In genomic region chr8:11450184-11451113, GRCm38 (mm10) we compare ENCODE assay signal across 8 mouse cellular contexts. TPM values are rescaled to one million over a fixed set of nuclear protein-coding genes. Genes with fewer than 3 reads are reported as not detected.
DNase-seq lines count a peak whose midpoint lies in the region; TF ChIP-seq lines count a peak whose summit lies in the region.

No protein-coding gene starts in this region.

- peak; percentile 38 for DNase-seq in adrenal gland, adult 2 months
- DNase-seq in adrenal gland, adult 8-10 months: no peak
- no peak for DNase-seq in spleen, adult 2 months (ENCODE audit: low read depth in 1 of 2, low spot score in 2 of 2)
- DNase-seq in spleen, adult 12 weeks (ENCODE audit: low spot score): no peak
- peak in 1 of 2 experiments; percentile 36 for DNase-seq in heart, adult 2 months
- DNase-seq in kidney, adult 2 months: peak; percentile 77
- peak; percentile 74 for DNase-seq in lung, postnatal 10 days
- no peak for DNase-seq in cerebellum, adult 8-10 months

- H3K4me3 ChIP-seq in spleen, adult 2 months (ENCODE audit: extremely low read depth, insufficient read depth, insufficient read length): no peak overlapping the region
- H3K4me3 ChIP-seq in heart, adult 2 months: no peak overlapping the region
- no peak overlapping the region for H3K4me3 ChIP-seq in kidney, adult 2 months (ENCODE audit: insufficient read depth, low read depth, low read length)

- WGBS in spleen, adult 2 months: 48% methylated on average over 8 of the region's 8 CpGs
- WGBS in heart, adult 2 months: 5% methylated on average over 8 of the region's 8 CpGs
- 12% methylated on average over 8 of the region's 8 CpGs for WGBS in kidney, adult 2 months

- TF ChIP-seq CTCF in spleen, adult 2 months (IDR thresholded peaks at IDR 0.05; ENCODE audit: extremely low read depth, insufficient read depth, insufficient read length, insufficient replicate concordance): peak; percentile 37; the same call in 1 of the 2 replicates
- TF ChIP-seq CTCF in heart, adult 2 months (IDR thresholded peaks at IDR 0.05): peak; percentile 81
- peak; percentile 83 for TF ChIP-seq CTCF in kidney, adult 2 months (conservative IDR thresholded peaks at IDR 0.05; ENCODE audit: insufficient read depth, insufficient read length, low read depth, low read length)

- TF ChIP-seq EP300 in heart, adult 2 months (IDR thresholded peaks at IDR 0.05; ENCODE audit: insufficient read depth, low read depth, low read length): 0 out of 2 replicates have a peak, but pooled peaks have one; percentile 73

- H3K36me3 ChIP-seq in spleen, adult 2 months (ENCODE audit: control insufficient read depth, insufficient read depth, low read length): no peaks in the 10 kb centered on the region
- H3K36me3 ChIP-seq in heart, adult 2 months (ENCODE audit: control insufficient read depth, insufficient read depth, low read length): no peaks in the 10 kb centered on the region; the same call in 1 of the 2 replicates
- no peaks in the 10 kb centered on the region; the same call in none of the 2 replicates for H3K36me3 ChIP-seq in kidney, adult 2 months (ENCODE audit: control insufficient read depth, insufficient read depth, low read length)

- no peak overlapping the region for H3K27ac ChIP-seq in spleen, adult 2 months (ENCODE audit: insufficient read depth, low read length)
- H3K27ac ChIP-seq in heart, adult 2 months: no peak overlapping the region
- H3K27ac ChIP-seq in kidney, adult 2 months (ENCODE audit: insufficient read depth, low read depth, low read length): 0 out of 2 replicates have a peak overlapping the region, but pooled peaks have one; percentile 5

- H3K27me3 ChIP-seq in spleen, adult 2 months (ENCODE audit: control insufficient read depth, insufficient read depth, low read length): no peaks in the 10 kb centered on the region
- H3K27me3 ChIP-seq in heart, adult 2 months (ENCODE audit: control insufficient read depth, insufficient read depth, low read length): no peaks in the 10 kb centered on the region
- H3K27me3 ChIP-seq in kidney, adult 2 months (replicated peaks; ENCODE audit: control insufficient read depth, insufficient read depth, low read length): no peaks in the 10 kb centered on the region

- intact Hi-C loops in heart, adult 2 months (cut with DNase I): loop anchor here (1.0 to 10.0 kb wide), 2 partner anchors 36 to 254 kb away; partner anchors contain the start of gene 1700016D06Rik

- no peaks in the 10 kb centered on the region for H3K79me2 ChIP-seq in heart, adult 2 months (replicated peaks; ENCODE audit: control insufficient read depth, insufficient read depth, low read length)

- no peak overlapping the region for H3K9ac ChIP-seq in heart, adult 2 months (ENCODE audit: low read depth, low read length)

- peaks cover 5% of the 10 kb centered on the region; the same call in 1 of the 2 replicates for H3K4me1 ChIP-seq in spleen, adult 2 months (ENCODE audit: control insufficient read depth, insufficient read depth, insufficient read length)
- H3K4me1 ChIP-seq in heart, adult 2 months (ENCODE audit: control insufficient read depth, insufficient read depth, low read length): peaks cover 9% of the 10 kb centered on the region
- H3K4me1 ChIP-seq in kidney, adult 2 months (ENCODE audit: control insufficient read depth, insufficient read depth, low read length): peaks cover 15% of the 10 kb centered on the region; the same call in 1 of the 2 replicates

- no peak for TF ChIP-seq POLR2A in spleen, adult 2 months (IDR thresholded peaks at IDR 0.05; ENCODE audit: low read depth, low read length)
- no peak for TF ChIP-seq POLR2A in heart, adult 2 months (IDR thresholded peaks at IDR 0.05; ENCODE audit: insufficient read depth, low read depth, low read length)
- no peak for TF ChIP-seq POLR2A in kidney, adult 2 months (IDR thresholded peaks at IDR 0.05; ENCODE audit: low read depth, low read length)

RNA-seq across cellular contexts. Expression of gene Rab20, which starts 28.1 kb away (rescaled TPM):
- total RNA-seq in adrenal gland, adult 2 months (2021): 1 to 10 TPM; 7.9 to 9.6 TPM
- 16.6 and 19.6 TPM in 2 replicates for polyA plus RNA-seq in adrenal gland, adult 2 months (2012; rRNA removed)
- 10 to 100 TPM in 2 of 4 experiments, 1 to 10 TPM in 2; 9.2 to 14.0 (median 10.8) TPM for total RNA-seq in adrenal gland, adult 8-10 months (2022)
- 17.1 and 17.8 TPM in 2 replicates for polyA plus RNA-seq in spleen, adult 2 months (2012; rRNA removed)
- total RNA-seq in heart, adult 2 months (2021): 10 to 100 TPM; 17.8 to 27.4 TPM
- 40.9 and 46.8 TPM in 2 replicates for polyA plus RNA-seq in heart, adult 2 months (2012; rRNA removed)
- 74.5 and 76.5 TPM in 2 replicates for polyA plus RNA-seq in kidney, adult 2 months (2012; rRNA removed)

RNA-seq across cellular contexts. Expression of gene Naxd, which starts 46.9 kb away (rescaled TPM):
- 10 to 100 TPM; 67.2 to 75.3 TPM for total RNA-seq in adrenal gland, adult 2 months (2021)
- 103 and 114 TPM in 2 replicates for polyA plus RNA-seq in adrenal gland, adult 2 months (2012; rRNA removed)
- 10 to 100 TPM; 73.9 to 84.5 (median 77.5) TPM for total RNA-seq in adrenal gland, adult 8-10 months (2022)
- polyA plus RNA-seq in spleen, adult 2 months (2012; rRNA removed): 57.0 and 61.6 TPM in 2 replicates
- total RNA-seq in heart, adult 2 months (2021): 10 to 100 TPM; 31.2 to 32.7 TPM
- polyA plus RNA-seq in heart, adult 2 months (2012; rRNA removed): 56.9 and 64.1 TPM in 2 replicates
- 111 and 118 TPM in 2 replicates for polyA plus RNA-seq in kidney, adult 2 months (2012; rRNA removed)

Comparison
In these comparisons a context has a peak if more than half of its experiments do, and no peak if none do; other contexts are left out.
1. DNase-seq: peak in adrenal gland, adult 2 months (single experiment), kidney, adult 2 months (single experiment) and lung, postnatal 10 days (single experiment); none in adrenal gland, adult 8-10 months (single experiment), spleen, adult 2 months (0 of 2), spleen, adult 12 weeks (single experiment) and cerebellum, adult 8-10 months (single experiment).
2. Peak in every context shown above with its lines, with median percentiles within 50 percentile points of each other: CTCF ChIP-seq.